Mouse (Mus musculus): ENCODE measurements around the gene Cttnbp2nl.

DNA sequence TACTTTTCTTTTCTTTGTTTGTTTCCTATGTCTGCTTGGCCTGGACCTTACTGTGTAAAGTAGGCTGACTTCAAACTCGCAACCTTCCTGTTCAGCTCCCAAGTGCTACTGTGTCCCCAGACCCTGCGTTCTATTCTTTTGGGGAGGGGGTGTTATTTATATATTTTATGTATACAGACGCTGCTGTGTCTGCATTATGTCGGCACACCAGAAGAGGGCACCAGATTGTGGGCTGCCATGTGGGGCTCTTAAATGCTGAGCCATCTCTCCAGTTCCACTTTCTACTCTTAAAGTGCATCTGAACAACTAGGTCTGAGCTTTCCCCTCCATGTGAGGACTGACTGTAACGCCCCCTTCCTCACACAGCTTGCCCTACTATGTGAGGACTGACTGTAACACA lies 9.2 kb downstream of the Cttnbp2nl start:
- no peak for TF ChIP-seq CTCF (IDR thresholded peaks at IDR 0.05 in 2 of 3, conservative IDR thresholded peaks at IDR 0.05 in 1 of 3; ENCODE audit: control insufficient read depth in 1 of 3, insufficient read depth in 1 of 3, low read depth in 2 of 3, low read length in 3 of 3, poor library complexity in 1 of 3, severe bottlenecking in 1 of 3)
- no peak for TF ChIP-seq JUND (IDR thresholded peaks at IDR 0.05; ENCODE audit: low read depth, low read length)
- no peak for TF ChIP-seq POLR2A (IDR thresholded peaks at IDR 0.05; ENCODE audit: control insufficient read depth in 1 of 2, insufficient read depth in 1 of 2, low read depth in 1 of 2, low read length in 2 of 2, poor library complexity in 1 of 2)
- TF ChIP-seq RAD21 (IDR thresholded peaks at IDR 0.05; ENCODE audit: low read depth, low read length) = no peak
- no peak for TF ChIP-seq MAX (IDR thresholded peaks at IDR 0.05; ENCODE audit: low read length)
- no peak for TF ChIP-seq ZKSCAN1 (IDR thresholded peaks at IDR 0.05; ENCODE audit: low read depth, low read length)
- TF ChIP-seq E2F4 (IDR thresholded peaks at IDR 0.05; ENCODE audit: borderline replicate concordance, low read depth, low read length) = no peak
